Mouse (Mus musculus): ENCODE measurements around the gene Dnal4. TPM values are rescaled to one million over a fixed set of nuclear protein-coding genes. Genes with fewer than 3 reads are reported as not detected.
A peak's percentile ranks its signal among the peaks of the same experiment; 100 is the strongest.
"Not testable (repeated sequence)": the region's sequence is repeated elsewhere in the genome, so short reads cannot be mapped to it uniquely, and the experiment has no call there.

Gene Dnal4
- total RNA-seq (2021): 16.6 and 20.1 TPM in 2 replicates
- long read RNA-seq, experiment 1, transcript Dnal4-201 (4 exons, 1,472 nt): major isoform, 48 of 60 reads
- long read RNA-seq, experiment 1, partial matches to known transcripts: 9 of 60 reads
- long read RNA-seq, experiment 1, other reads (novel, unspliced or antisense): 3 of 60 reads
- long read RNA-seq, experiment 2, transcript Dnal4-201 (4 exons, 1,472 nt): major isoform, 20 of 28 reads
- long read RNA-seq, experiment 2, partial matches to known transcripts: 6 of 28 reads
- long read RNA-seq, experiment 2, other reads (novel, unspliced or antisense): 2 of 28 reads

DNA sequence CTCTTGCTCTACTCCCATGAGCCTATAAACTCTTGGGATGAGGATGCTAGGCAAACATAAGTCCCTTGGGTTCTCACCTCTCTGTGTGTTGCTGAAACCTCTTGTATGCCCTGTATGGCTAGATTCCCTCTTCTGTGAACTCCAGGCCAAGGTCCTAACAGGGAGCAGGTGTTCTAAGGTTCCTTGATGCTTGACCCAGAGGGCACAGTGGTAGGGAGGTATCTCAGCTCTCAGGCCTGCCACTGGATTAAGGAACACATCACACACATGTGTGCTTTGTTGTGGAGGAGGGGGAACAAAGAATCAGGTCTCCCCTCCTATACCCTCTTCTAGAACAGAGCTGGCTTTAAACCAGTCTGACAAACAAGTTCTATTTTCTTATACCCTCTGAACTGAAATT, at the start of gene Dnal4:
Gene Dnal4, minus strand, starts transcription at position 101 of the 400 bp plus-strand sequence.
- DNase-seq: no peak

DNA sequence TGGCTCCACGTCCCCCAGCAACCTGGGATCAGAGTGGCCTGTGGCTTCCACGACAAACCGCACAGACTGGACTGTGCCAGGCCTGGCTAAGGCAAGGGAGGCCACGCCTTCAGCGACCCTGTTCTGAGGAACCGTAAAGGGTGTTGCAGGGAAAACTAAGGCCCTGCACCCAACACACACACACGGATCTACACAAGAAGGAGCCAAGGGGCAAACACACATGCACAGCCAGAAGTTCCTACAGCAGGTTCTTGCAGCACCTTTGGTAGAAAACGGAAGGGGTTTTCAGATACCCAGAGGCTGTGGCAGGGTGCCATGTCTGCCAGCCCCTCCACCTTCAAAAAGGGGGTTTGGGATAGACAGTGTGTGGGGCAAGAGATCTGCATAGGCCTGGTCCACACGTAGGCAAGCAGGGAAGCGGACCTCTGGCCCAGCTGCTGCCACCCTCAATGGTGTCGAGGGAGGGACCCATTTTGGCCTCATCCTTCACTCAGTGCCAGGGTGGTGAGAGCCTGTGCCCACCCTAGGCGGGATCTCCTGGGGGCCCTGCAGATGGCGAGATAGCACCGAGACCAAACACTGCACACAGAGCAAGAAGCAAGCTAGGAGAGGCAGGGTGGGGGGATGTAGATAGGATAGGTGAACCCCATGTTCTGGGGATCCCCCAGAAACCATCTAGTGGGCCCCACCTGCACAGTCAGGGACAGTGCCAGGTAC, 49.6 kb upstream of the Dnal4 start:
- no peak for DNase-seq

GRCm38 (mm10) chr15:79826221-79826935, 48.7 kb upstream of the Dnal4 start:
- no peak for DNase-seq

GRCm38 (mm10) chr15:79825146-79825825, 47.6 kb upstream of the Dnal4 start:
- DNase-seq: peak; percentile 30

- peak; percentile 72 for DNase-seq
Measured at GRCm38 (mm10) chr15:79823588-79824280, 46.1 kb upstream of the Dnal4 start.

- peak; percentile 49 for DNase-seq
Measured at GRCm38 (mm10) chr15:79822265-79823199, 44.9 kb upstream of the Dnal4 start.

DNA sequence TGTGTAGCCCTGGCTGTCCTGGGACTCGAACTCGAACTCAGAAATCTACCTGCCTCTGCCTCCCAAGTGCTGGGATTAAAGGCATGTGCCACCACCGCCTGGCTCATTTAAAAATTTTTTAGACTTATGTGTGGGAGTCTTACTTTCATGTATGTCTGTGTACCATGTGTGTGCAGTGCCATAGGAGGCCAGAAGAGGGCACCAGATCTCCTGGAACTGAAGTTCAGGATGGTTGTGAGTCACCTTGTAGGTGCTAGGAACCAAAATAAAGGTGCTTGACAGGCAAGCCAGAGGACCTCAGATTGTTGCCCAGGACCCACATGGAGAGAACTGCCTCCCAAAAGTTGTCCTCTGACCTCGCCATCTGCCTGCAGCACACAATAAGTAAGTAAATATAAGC, 40.7 kb upstream of the Dnal4 start:
- no peak for DNase-seq

- peak; percentile 60 for DNase-seq
Measured at GRCm38 (mm10) chr15:79813666-79814258, 36.1 kb upstream of the Dnal4 start.

DNA sequence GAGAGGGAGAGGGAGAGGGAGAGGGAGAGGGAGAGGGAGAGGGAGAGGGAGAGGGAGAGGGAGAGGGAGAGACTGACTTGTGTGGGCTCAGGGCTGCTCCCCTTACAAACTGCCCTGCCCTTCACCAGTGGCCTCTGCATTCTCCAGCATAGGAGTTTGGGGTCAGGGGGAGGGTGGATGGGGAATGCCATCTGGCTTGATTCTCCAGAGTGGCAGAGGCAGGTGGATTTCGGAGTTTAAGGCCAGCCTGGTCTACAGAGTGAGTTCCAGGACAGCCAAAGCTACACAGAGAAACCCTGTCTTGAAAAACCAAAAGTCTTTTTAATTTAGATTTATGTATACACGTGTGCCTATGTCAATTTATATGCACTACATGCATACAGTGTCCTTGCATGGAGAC, 35.2 kb upstream of the Dnal4 start:
- DNase-seq: not testable (repeated sequence)

DNA sequence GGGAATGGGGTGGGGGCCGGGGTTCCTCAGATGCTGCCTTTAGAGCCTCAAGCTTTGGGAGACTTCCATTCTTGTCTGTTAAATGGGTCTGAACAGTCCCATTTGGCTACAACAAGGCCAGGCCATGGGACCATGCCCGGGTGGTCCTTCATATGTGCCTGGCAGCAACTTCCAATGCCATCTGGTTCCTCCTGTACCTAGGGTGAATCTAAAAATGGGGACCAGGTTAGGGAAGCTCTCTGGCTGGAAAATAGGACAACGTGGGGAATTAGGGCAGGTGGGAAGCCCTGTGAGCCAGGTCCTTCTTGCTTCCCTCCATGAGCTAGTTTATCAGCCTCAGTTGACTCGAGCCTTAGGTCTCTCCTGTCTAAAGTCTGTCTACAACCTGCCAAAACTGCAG, 33.3 kb upstream of the Dnal4 start:
- no peak for DNase-seq

- DNase-seq: no peak
Measured at GRCm38 (mm10) chr15:79810061-79810460, 32.4 kb upstream of the Dnal4 start.

DNA sequence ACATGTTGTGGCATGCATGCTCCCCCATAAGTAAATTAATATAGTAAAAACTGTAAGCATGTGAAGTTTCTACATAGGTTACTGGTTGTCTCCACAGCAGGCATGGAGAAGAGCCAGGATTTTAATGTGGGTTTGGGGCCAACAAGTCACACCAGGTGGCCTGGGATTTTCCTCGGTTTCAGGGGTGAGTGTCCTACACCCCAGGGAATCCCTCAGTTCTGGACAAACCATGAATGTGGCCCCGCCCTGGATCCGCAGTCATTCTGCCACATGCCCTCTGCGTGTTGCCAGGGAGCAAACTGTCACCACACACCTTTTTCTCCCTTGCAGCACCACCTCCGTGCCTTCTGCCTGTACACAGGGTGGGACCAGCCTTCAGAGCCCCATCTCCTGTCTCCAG, 31.0 kb upstream of the Dnal4 start:
- no peak for DNase-seq

DNA sequence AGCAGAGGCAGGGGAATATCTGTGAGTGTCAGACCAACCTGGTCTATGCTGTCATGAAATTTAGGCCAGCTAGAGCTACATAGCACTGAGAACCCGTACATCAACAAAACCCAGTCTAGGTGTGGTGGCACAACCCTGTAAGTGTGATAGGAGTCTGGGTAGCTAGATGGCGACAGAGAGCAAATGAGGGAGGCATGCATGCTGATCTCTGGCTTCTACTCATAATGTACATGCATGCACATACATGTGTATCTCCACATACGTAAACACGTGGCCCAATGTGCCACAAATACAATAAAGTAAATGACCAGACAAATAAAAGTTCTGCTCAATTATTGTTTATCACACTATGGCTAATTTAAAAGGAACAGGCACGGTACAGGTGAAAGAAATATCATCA, 30.5 kb upstream of the Dnal4 start:
- peak; percentile 60 for DNase-seq

DNA sequence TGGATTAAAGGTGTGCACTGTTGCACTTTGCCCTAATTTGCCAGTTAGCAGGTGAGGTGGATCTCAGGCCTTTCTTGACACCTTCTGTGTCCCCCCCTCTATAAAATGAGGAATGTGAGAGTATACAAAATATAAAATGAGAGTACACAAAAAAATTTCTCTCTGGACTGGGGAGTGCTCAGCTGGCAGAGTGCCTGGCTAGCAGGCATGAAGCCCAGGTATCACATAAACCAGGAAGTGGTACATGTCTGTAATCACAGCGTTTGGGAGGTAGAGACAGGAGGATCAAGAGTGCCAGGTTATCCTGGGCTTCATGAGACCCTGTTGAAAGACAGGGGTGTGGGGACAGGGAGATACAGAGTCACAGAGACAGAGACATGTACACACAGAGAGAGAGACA, 29.4 kb upstream of the Dnal4 start:
- DNase-seq: no peak

GRCm38 (mm10) chr15:79805246-79805645, 27.6 kb upstream of the Dnal4 start:
- DNase-seq: no peak

DNA sequence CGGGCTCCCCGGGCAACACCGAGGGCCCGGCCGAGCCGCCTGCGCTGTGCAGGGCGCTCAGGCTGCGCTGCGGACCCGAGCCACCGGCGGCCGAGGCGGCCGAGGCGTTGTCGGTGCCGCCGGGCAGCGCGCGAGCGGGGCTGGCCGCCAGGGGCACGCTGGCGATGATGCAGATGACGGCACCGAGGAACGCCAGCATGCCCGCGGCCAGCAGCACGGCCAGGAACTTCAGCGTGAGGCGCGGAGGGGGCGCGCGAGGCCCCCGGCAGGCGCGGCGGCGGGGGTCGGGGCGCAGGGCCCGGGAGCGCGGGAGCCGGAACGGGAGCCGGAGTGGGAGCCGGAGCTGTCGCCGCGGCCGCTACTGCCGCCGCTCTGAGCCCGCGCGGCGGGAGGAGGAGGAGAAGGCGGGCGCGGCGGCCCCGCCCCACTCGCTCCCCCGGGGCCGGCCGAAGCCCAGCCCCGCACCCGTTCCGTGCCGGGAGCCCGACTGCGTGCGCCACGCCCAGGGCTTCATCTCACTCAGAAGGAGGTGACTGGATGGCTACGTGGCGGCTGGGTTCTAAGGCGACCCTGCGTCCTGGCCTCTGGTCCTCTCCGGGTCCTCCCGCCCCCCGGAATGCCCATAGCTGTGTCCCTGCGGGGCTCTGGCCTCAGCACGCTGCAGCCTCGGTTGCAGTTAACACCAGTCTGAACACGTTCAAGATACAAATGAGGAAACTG, 26.9 kb upstream of the Dnal4 start, which contains the start of gene Nptxr:
Gene Nptxr, minus strand, starts transcription at position 415 of the 720 bp plus-strand sequence.
- DNase-seq: peak; percentile 72

DNA sequence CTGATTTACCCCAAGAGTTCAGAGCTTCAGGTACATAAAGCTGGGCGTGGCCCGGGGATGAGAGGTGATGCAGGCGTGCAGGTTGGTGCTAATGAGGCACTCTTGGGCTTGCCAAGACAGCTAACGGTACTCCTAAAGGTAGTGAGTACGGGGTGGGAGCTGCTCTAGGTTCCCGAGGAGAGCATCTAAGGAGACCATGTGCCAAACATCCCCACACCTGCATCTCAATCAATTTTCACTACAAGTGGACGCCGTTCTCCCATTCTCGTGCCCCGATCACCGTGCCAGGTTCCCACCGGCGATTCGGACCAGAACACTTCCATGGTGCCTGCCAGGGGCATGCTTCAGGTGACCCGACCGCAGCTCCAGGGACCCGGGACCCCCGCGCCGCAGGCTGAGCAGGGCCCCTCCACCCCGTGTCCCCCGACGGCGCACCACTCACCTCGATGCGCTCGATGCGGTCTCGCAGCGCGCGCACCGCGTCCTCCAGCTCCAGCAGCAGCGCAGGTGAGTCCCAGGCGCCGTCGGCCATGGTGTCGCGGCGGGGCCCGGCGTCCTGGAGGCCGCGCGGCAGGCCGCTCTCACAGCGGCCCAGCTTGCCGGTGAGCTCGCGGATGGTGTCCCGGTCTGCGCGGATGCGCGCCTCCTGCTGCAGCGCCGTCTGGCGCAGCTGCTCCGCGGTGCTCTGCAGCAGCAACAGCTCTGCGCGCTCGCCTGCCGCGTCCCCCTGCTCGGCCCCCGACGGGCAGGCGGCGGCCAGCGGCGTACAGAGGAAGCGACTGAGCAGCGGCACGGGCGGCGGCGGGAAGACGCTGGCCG, 26.1 kb upstream of the Dnal4 start:
- DNase-seq: peak; percentile 50

- no peak for DNase-seq
Measured at GRCm38 (mm10) chr15:79802304-79802703, 24.7 kb upstream of the Dnal4 start.

- DNase-seq: no peak
Measured at GRCm38 (mm10) chr15:79801646-79802045, 24.0 kb upstream of the Dnal4 start.
